Mouse (Mus musculus): ENCODE results near the gene Strn4. TPM values are rescaled to one million over a fixed set of nuclear protein-coding genes. Genes with fewer than 3 reads are reported as not detected.

Strn4 gene
- polyA plus RNA-seq, 1 experiment from 2014 or later: 184 TPM

GRCm38 (mm10) chr7:16785541-16786083 lies 30.1 kb upstream of the Strn4 start:
- no peak overlapping the region for H3K4me2 ChIP-seq
- H3K9me3 ChIP-seq: no peaks in the 10 kb centered on the region
- no peak overlapping the region for H3K9ac ChIP-seq
- no peaks in the 10 kb centered on the region for H3K27me3 ChIP-seq
- no peak for ATAC-seq (ENCODE audit: low FRiP score, low read depth)
- H3K27ac ChIP-seq (replicated peaks): no peak overlapping the region
- WGBS: 86% methylated on average over 8 of the region's 8 CpGs
- peaks cover 36% of the 10 kb centered on the region for H3K4me1 ChIP-seq (replicated peaks)
- no peak overlapping the region for H3K4me3 ChIP-seq
- H3K36me3 ChIP-seq: no peaks in the 10 kb centered on the region

GRCm38 (mm10) chr7:16792316-16792715 lies 23.4 kb upstream of the Strn4 start:
- no peak for ATAC-seq (ENCODE audit: low FRiP score, low read depth)
- no peaks in the 10 kb centered on the region for H3K4me1 ChIP-seq (replicated peaks)

GRCm38 (mm10) chr7:16793010-16793725 lies 22.5 kb upstream of the Strn4 start:
- Histone ChIP-seq H3K36me3 (no peaks in the 10 kb centered on the region), H3K4me3 (no peak overlapping the region), H3K4me1 (replicated peaks) (no peaks in the 10 kb centered on the region), H3K27ac (replicated peaks) (no peak overlapping the region), H3K4me2 (no peak overlapping the region), H3K27me3 (no peaks in the 10 kb centered on the region), H3K9ac (no peak overlapping the region), H3K9me3 (no peaks in the 10 kb centered on the region)
- 94% methylated on average over 19 of the region's 19 CpGs for WGBS
- ATAC-seq (ENCODE audit: low FRiP score, low read depth): no peak

More at GRCm38 (mm10) chr7:16792316-16792715, 23.4 kb upstream of the Strn4 start:
- H3K9ac ChIP-seq: no peak overlapping the region
- no peaks in the 10 kb centered on the region for H3K36me3 ChIP-seq
- no peak overlapping the region for H3K27ac ChIP-seq (replicated peaks)
- 84% methylated on average over 5 of the region's 5 CpGs for WGBS
- H3K27me3 ChIP-seq: no peaks in the 10 kb centered on the region
- H3K4me2 ChIP-seq: no peak overlapping the region
- no peaks in the 10 kb centered on the region for H3K9me3 ChIP-seq
- H3K4me3 ChIP-seq: no peak overlapping the region

- Histone ChIP-seq H3K27me3 (no peaks in the 10 kb centered on the region), H3K4me2 (no peak overlapping the region), H3K36me3 (no peaks in the 10 kb centered on the region), H3K9me3 (no peaks in the 10 kb centered on the region), H3K27ac (replicated peaks) (no peak overlapping the region), H3K4me3 (no peak overlapping the region), H3K9ac (no peak overlapping the region), H3K4me1 (replicated peaks) (no peaks in the 10 kb centered on the region)
- no peak for ATAC-seq (ENCODE audit: low FRiP score, low read depth)
- 94% methylated on average over 5 of the region's 5 CpGs for WGBS
Measured at GRCm38 (mm10) chr7:16794886-16795285, 20.8 kb upstream of the Strn4 start.

GRCm38 (mm10) chr7:16804409-16805028 lies 11.2 kb upstream of the Strn4 start:
- peak; percentile 18; the same call in 1 of the 2 replicates for ATAC-seq (ENCODE audit: low FRiP score, low read depth)
- H3K27me3 ChIP-seq: no peaks in the 10 kb centered on the region
- 30% methylated on average over 8 of the region's 8 CpGs for WGBS
- H3K4me1 ChIP-seq (replicated peaks): peaks cover 1% of the 10 kb centered on the region; the same call in 1 of the 2 replicates
- H3K27ac ChIP-seq (replicated peaks): no peak overlapping the region
- H3K9ac ChIP-seq: no peak overlapping the region
- H3K36me3 ChIP-seq: no peaks in the 10 kb centered on the region; the same call in 1 of the 2 replicates
- H3K4me3 ChIP-seq: no peak overlapping the region
- H3K9me3 ChIP-seq: no peaks in the 10 kb centered on the region
- H3K4me2 ChIP-seq: no peak overlapping the region

GRCm38 (mm10) chr7:16807936-16808335 lies 7.8 kb upstream of the Strn4 start:
- WGBS: 86% methylated on average over 9 of the region's 9 CpGs
- Histone ChIP-seq H3K9ac (no peak overlapping the region), H3K4me2 (no peak overlapping the region), H3K27me3 (no peaks in the 10 kb centered on the region), H3K9me3 (no peaks in the 10 kb centered on the region), H3K36me3 (no peaks in the 10 kb centered on the region; the same call in 1 of the 2 replicates), H3K4me3 (no peak overlapping the region), H3K27ac (replicated peaks) (no peak overlapping the region), H3K4me1 (replicated peaks) (peaks cover 34% of the 10 kb centered on the region)
- no peak for ATAC-seq (ENCODE audit: low FRiP score, low read depth)

GRCm38 (mm10) chr7:16808647-16809046 lies 7.0 kb upstream of the Strn4 start:
- Histone ChIP-seq H3K36me3 (no peaks in the 10 kb centered on the region; the same call in 1 of the 2 replicates), H3K4me3 (no peak overlapping the region), H3K27me3 (no peaks in the 10 kb centered on the region), H3K4me1 (replicated peaks) (peaks cover 41% of the 10 kb centered on the region), H3K27ac (replicated peaks) (no peak overlapping the region), H3K4me2 (no peak overlapping the region), H3K9ac (no peak overlapping the region), H3K9me3 (no peaks in the 10 kb centered on the region)
- ATAC-seq (ENCODE audit: low FRiP score, low read depth): no peak
- 87% methylated on average over 9 of the region's 9 CpGs for WGBS

GRCm38 (mm10) chr7:16809739-16810138 lies 6.0 kb upstream of the Strn4 start:
- no peaks in the 10 kb centered on the region for H3K9me3 ChIP-seq
- H3K9ac ChIP-seq: no peak overlapping the region
- H3K27ac ChIP-seq (replicated peaks): peak overlapping the region; percentile 95
- ATAC-seq (ENCODE audit: low FRiP score, low read depth): no peak
- no peaks in the 10 kb centered on the region; the same call in 1 of the 2 replicates for H3K36me3 ChIP-seq
- no peaks in the 10 kb centered on the region for H3K27me3 ChIP-seq
- no peak overlapping the region for H3K4me3 ChIP-seq
- peaks cover 52% of the 10 kb centered on the region for H3K4me1 ChIP-seq (replicated peaks)
- 20% methylated on average over 10 of the region's 10 CpGs for WGBS
- peak overlapping the region; percentile 83 for H3K4me2 ChIP-seq

- WGBS: 46% methylated on average over 27 of the region's 28 CpGs
- H3K9me3 ChIP-seq: no peaks in the 10 kb centered on the region
- H3K4me1 ChIP-seq (replicated peaks): peaks cover 59% of the 10 kb centered on the region
- no peaks in the 10 kb centered on the region for H3K27me3 ChIP-seq
- peak overlapping the region; percentile 83 for H3K4me2 ChIP-seq
- peak overlapping the region; percentile 95 for H3K27ac ChIP-seq (replicated peaks)
- no peak; the same call in 1 of the 2 replicates for ATAC-seq (ENCODE audit: low FRiP score, low read depth)
- peak overlapping the region; percentile 71 for H3K9ac ChIP-seq
- peak overlapping the region; percentile 56 for H3K4me3 ChIP-seq
- no peaks in the 10 kb centered on the region; the same call in 1 of the 2 replicates for H3K36me3 ChIP-seq
Measured at GRCm38 (mm10) chr7:16810399-16810919, 5.2 kb upstream of the Strn4 start.

GRCm38 (mm10) chr7:16810920-16811648 lies 4.6 kb upstream of the Strn4 start:
- peak; percentile 52 for ATAC-seq (ENCODE audit: low FRiP score, low read depth)
- Histone ChIP-seq H3K36me3 (no peaks in the 10 kb centered on the region; the same call in 1 of the 2 replicates), H3K27me3 (no peaks in the 10 kb centered on the region), H3K9ac (peak overlapping the region; percentile 71), H3K27ac (replicated peaks) (peak overlapping the region; percentile 95), H3K9me3 (no peaks in the 10 kb centered on the region), H3K4me3 (peak overlapping the region; percentile 56), H3K4me2 (peak overlapping the region; percentile 83), H3K4me1 (replicated peaks) (peaks cover 62% of the 10 kb centered on the region)
- whole genome bisulfite sequencing: 6% methylated on average over 90 of the region's 90 CpGs

GRCm38 (mm10) chr7:16811649-16812070 lies 4.0 kb upstream of the Strn4 start:
- Histone ChIP-seq H3K36me3 (no peaks in the 10 kb centered on the region; the same call in 1 of the 2 replicates), H3K9ac (peak overlapping the region; percentile 71), H3K4me3 (peak overlapping the region; percentile 56), H3K4me2 (peak overlapping the region; percentile 83), H3K4me1 (replicated peaks) (peaks cover 62% of the 10 kb centered on the region), H3K27me3 (no peaks in the 10 kb centered on the region), H3K9me3 (no peaks in the 10 kb centered on the region), H3K27ac (replicated peaks) (peak overlapping the region; percentile 95)
- no peak for ATAC-seq (ENCODE audit: low FRiP score, low read depth)
- WGBS: 9% methylated on average over 17 of the region's 17 CpGs

Data from hindbrain, embryonic 15.5 days (tissue).